Mouse (Mus musculus) CH12.LX (cell line): ENCODE results near the gene Cdhr2. TPM values are rescaled to one million over a fixed set of nuclear protein-coding genes. Genes with fewer than 3 reads are reported as not detected.

Experiments
- DNase-seq: peaks from one replicate; pipeline ENCODE4 v3.0.0-alpha.2; 2013; ENCODE audit errors: extremely low read depth
- H3K27ac ChIP-seq: 2 replicates; pipeline ENCODE4 v1.5.1; 2012; ENCODE audit warnings: low read depth, mild to moderate bottlenecking, control low read depth, moderate library complexity; ENCODE audit not compliant: insufficient read depth
- H3K27me3 ChIP-seq: replicated peaks from 2 replicates; pipeline ENCODE3; 2012; ENCODE audit warnings: inconsistent platforms
- H3K36me3 ChIP-seq, 2 experiments: replicated peaks in 1 of 2; 2 replicates each; pipeline versions ENCODE3 to v1.6.1; 2012; ENCODE audit warnings: inconsistent platforms in 1 of 2, low read length in 1 of 2, mild to moderate bottlenecking in 1 of 2, mixed read lengths in 1 of 2, moderate library complexity in 1 of 2; ENCODE audit not compliant: control insufficient read depth in 1 of 2, insufficient read depth in 1 of 2
- H3K4me1 ChIP-seq, 2 experiments: 2 replicates each; pipeline ENCODE4 v1.6.1; 2012; ENCODE audit warnings: inconsistent platforms in 1 of 2, moderate library complexity in 1 of 2; ENCODE audit not compliant: insufficient read depth in 2 of 2, control insufficient read depth in 1 of 2
- H3K4me2 ChIP-seq: 2 replicates; pipeline ENCODE4 v1.6.1; 2012; ENCODE audit warnings: low read depth, mild to moderate bottlenecking, control low read depth; ENCODE audit not compliant: poor library complexity, insufficient read depth, severe bottlenecking
- H3K4me3 ChIP-seq, 3 experiments: fragments of 150-350 bp in 1 of 3; sonication (generic) in 1 of 3; replicated peaks in 1 of 3; 2 replicates each; pipeline versions ENCODE3 to v1.5.1; 2011 to 2012; ENCODE audit warnings: low read depth in 2 of 3, low read length in 2 of 3, mild to moderate bottlenecking in 2 of 3, moderate library complexity in 2 of 3, control low read depth in 1 of 3, improper control_type of control experiment in 1 of 3, inconsistent platforms in 1 of 3, mixed read lengths in 1 of 3; ENCODE audit not compliant: poor library complexity in 1 of 3
- H3K79me2 ChIP-seq: replicated peaks from 2 replicates; pipeline ENCODE4 v1.6.1; 2012; ENCODE audit warnings: mild to moderate bottlenecking, moderate library complexity; ENCODE audit not compliant: control insufficient read depth, poor library complexity, insufficient read depth, severe bottlenecking; ENCODE audit errors: extremely low read depth
- H3K9ac ChIP-seq: 2 replicates; pipeline ENCODE4 v1.6.1; 2012; ENCODE audit warnings: low read depth, mild to moderate bottlenecking, control low read depth, moderate library complexity; ENCODE audit not compliant: insufficient read depth
- H3K9me3 ChIP-seq: replicated peaks from 2 replicates; pipeline ENCODE3; 2012; ENCODE audit warnings: low read length, inconsistent platforms, mixed read lengths
- CHD1 ChIP-seq: IDR thresholded peaks from 2 replicates; pipeline ENCODE4 v1.6.1; 2012; ENCODE audit warnings: low read depth, low read length, improper control_type of control experiment, inconsistent platforms
- CHD2 ChIP-seq: IDR thresholded peaks from 2 replicates; pipeline ENCODE4 v1.6.1; 2011; ENCODE audit warnings: low read length, improper control_type of control experiment
- CTCF ChIP-seq, 2 experiments: IDR thresholded peaks in 1 of 2; conservative IDR thresholded peaks in 1 of 2; 2 replicates each; pipeline ENCODE4 v1.5.1; 2011 to 2012; ENCODE audit warnings: low read depth in 2 of 2, low read length in 2 of 2, improper control_type of control experiment in 1 of 2, inconsistent platforms in 1 of 2, mild to moderate bottlenecking in 1 of 2, moderate library complexity in 1 of 2
- E2F4 ChIP-seq: IDR thresholded peaks from 2 replicates; pipeline ENCODE4 v1.6.1; 2011; ENCODE audit warnings: low read depth, low read length, improper control_type of control experiment; ENCODE audit not compliant: insufficient replicate concordance
- ETS1 ChIP-seq: conservative IDR thresholded peaks from 2 replicates; pipeline ENCODE4 v1.6.1; 2012; ENCODE audit warnings: low read depth, mild to moderate bottlenecking, inconsistent platforms, low read length, improper control_type of control experiment, moderate library complexity
- HCFC1 ChIP-seq: IDR thresholded peaks from 2 replicates; pipeline ENCODE4 v1.6.1; 2012; ENCODE audit warnings: low read depth, mild to moderate bottlenecking, inconsistent platforms, low read length, improper control_type of control experiment
- IRF4 ChIP-seq: IDR thresholded peaks from 2 replicates; pipeline ENCODE4 v1.6.1; 2014; ENCODE audit warnings: low read depth, mild to moderate bottlenecking, inconsistent platforms, low read length, improper control_type of control experiment
- MAFK ChIP-seq: IDR thresholded peaks from 2 replicates; pipeline ENCODE4 v1.6.1; 2011; ENCODE audit warnings: low read length, improper control_type of control experiment; ENCODE audit not compliant: insufficient replicate concordance
- NELFE ChIP-seq: IDR thresholded peaks from 2 replicates; pipeline ENCODE4 v1.6.1; 2011; ENCODE audit warnings: low read depth, low read length, improper control_type of control experiment
- PAX5 ChIP-seq: IDR thresholded peaks from 2 replicates; pipeline ENCODE4 v1.6.1; 2012; ENCODE audit warnings: low read length, inconsistent platforms, mixed read lengths
- POLR2AphosphoS2 ChIP-seq: IDR thresholded peaks from 2 replicates; pipeline ENCODE4 v1.6.1; 2011; ENCODE audit warnings: low read depth, low read length, improper control_type of control experiment
- RAD21 ChIP-seq: IDR thresholded peaks from 2 replicates; pipeline ENCODE4 v1.6.1; 2011; ENCODE audit warnings: low read depth, mild to moderate bottlenecking, low read length, improper control_type of control experiment, moderate library complexity
- RCOR1 ChIP-seq: conservative IDR thresholded peaks from 2 replicates; pipeline ENCODE4 v1.6.1; 2012; ENCODE audit warnings: low read depth, mild to moderate bottlenecking, inconsistent platforms, low read length, improper control_type of control experiment
- SIN3A ChIP-seq: IDR thresholded peaks from 2 replicates; pipeline ENCODE4 v1.6.1; 2012; ENCODE audit warnings: low read length, improper control_type of control experiment, inconsistent platforms
- SMC3 ChIP-seq: IDR thresholded peaks from 2 replicates; pipeline ENCODE4 v1.6.1; 2011; ENCODE audit warnings: low read depth, low read length, improper control_type of control experiment
- TBP ChIP-seq: conservative IDR thresholded peaks from 2 replicates; pipeline ENCODE4 v1.6.1; 2011; ENCODE audit warnings: low read depth, low read length, improper control_type of control experiment
- TCF12 ChIP-seq: IDR thresholded peaks from 2 replicates; pipeline ENCODE4 v1.6.1; 2014; ENCODE audit warnings: low read depth, mild to moderate bottlenecking, inconsistent platforms, low read length, improper control_type of control experiment
- UBTF ChIP-seq: IDR thresholded peaks from 2 replicates; pipeline ENCODE4 v1.6.1; 2012; ENCODE audit warnings: low read depth, mild to moderate bottlenecking, inconsistent platforms, low read length, improper control_type of control experiment, moderate library complexity
- USF1 ChIP-seq: IDR thresholded peaks from 2 replicates; pipeline ENCODE4 v1.6.1; 2014; ENCODE audit warnings: low read depth, mild to moderate bottlenecking, inconsistent platforms, low read length, improper control_type of control experiment
- ZC3H11A ChIP-seq: IDR thresholded peaks from 2 replicates; pipeline ENCODE4 v1.6.1; 2012; ENCODE audit warnings: low read depth, mild to moderate bottlenecking, inconsistent platforms, low read length, improper control_type of control experiment
- ZKSCAN1 ChIP-seq: IDR thresholded peaks from 2 replicates; pipeline ENCODE4 v1.6.1; 2012; ENCODE audit warnings: low read depth, inconsistent platforms, low read length, improper control_type of control experiment, borderline replicate concordance
- ZNF384 ChIP-seq: IDR thresholded peaks from 2 replicates; pipeline ENCODE4 v1.6.1; 2012; ENCODE audit warnings: low read depth, low read length, improper control_type of control experiment, inconsistent platforms
- dilution Hi-C: fragments of 300-500 bp; cut with MboI; formaldehyde crosslinking; loops from 2 replicates; pipeline ENCODE4 v1.14.3; 2020; ENCODE audit warnings: low sequenced_read_pairs; ENCODE audit not compliant: extremely low pct_unique_long_range_greater_than_20kb, extremely low pct_ligation_motif_present
- in situ Hi-C: fragments of 300-500 bp; cut with MboI; formaldehyde crosslinking; loops from 3 replicates; pipeline ENCODE4 v1.14.3; 2019; ENCODE audit warnings: low sequenced_read_pairs, low pct_ligation_motif_present, low pct_unique_long_range_greater_than_20kb, mixed read lengths
- polyA plus RNA-seq: library from polyadenylated mRNA; unstranded; fragments of >175 nt; gene quantifications from 2 replicates; pipeline ENCODE4 v1.2.1, GENCODE M21; 2012; ENCODE audit warnings: low read depth; ENCODE audit not compliant: insufficient read length
- total RNA-seq, 2 experiments: library from RNA; depleted of rRNA; stranded (reverse); fragments of 300-350 nt in 1 of 2; fragments of >200 nt in 1 of 2; gene quantifications; 2 replicates each; pipeline ENCODE4 v1.2.3; 2012 to 2014

The Cdhr2 gene
- total and polyA plus RNA-seq, 3 experiments = not detected

DNA sequence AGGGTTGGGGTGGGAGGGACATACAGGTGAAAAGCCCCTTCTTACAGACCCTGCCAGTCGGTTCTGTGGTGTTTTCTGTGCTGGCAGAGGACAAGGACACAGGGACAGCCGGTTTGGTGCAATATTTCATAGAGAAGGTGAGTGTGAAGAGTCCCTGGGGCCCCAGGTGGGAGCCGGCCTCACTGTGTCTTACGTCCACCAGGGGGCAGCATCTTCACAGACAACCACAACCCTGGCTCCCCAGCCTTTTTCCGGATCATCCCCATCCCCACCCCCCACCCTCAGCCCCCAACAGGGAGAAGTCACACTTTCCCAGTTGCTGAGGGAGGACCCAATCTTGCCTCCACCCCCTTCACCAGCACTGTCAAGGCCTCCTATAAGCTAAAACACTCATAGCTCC is 15.7 kb downstream of the Cdhr2 start:
- peak; percentile 51 for DNase-seq
- TF ChIP-seq CHD1 = no peak
- TF ChIP-seq ZC3H11A = no peak
- peak; percentile 64 for TF ChIP-seq RAD21
- TF ChIP-seq CHD2 = peak; percentile 32; the same call in 1 of the 2 replicates
- TF ChIP-seq E2F4 = no peak
- TF ChIP-seq MAFK = no peak
- peak; percentile 11 to 79; a peak in 2 of 4 replicates for TF ChIP-seq CTCF (conservative IDR thresholded peaks at IDR 0.05 in 1 of 2, IDR thresholded peaks at IDR 0.05 in 1 of 2; ENCODE audit: low read depth in 2 of 2, low read length in 2 of 2)
- TF ChIP-seq SIN3A = no peak
- no peak for TF ChIP-seq TCF12
- no peak for TF ChIP-seq TBP
- TF ChIP-seq USF1 = no peak
- TF ChIP-seq PAX5 = no peak
- TF ChIP-seq ZKSCAN1 = no peak
- no peak for TF ChIP-seq RCOR1
- TF ChIP-seq POLR2AphosphoS2 = no peak
- TF ChIP-seq ZNF384 = no peak
- 0 out of 2 replicates have a peak, but pooled peaks have one; percentile 22 for TF ChIP-seq IRF4
- TF ChIP-seq UBTF = no peak
- TF ChIP-seq SMC3 = peak; percentile 46
- TF ChIP-seq HCFC1 = no peak

GRCm38 (mm10) chr13:54723143-54723542 is 21.9 kb downstream of the Cdhr2 start:
- no peaks in the 10 kb centered on the region for H3K4me1 ChIP-seq

More for the DNA sequence above, 15.7 kb downstream of the Cdhr2 start:
- H3K36me3 ChIP-seq = no peaks in the 10 kb centered on the region
- H3K9ac ChIP-seq = no peak overlapping the region
- H3K27me3 ChIP-seq = peaks cover 88% of the 10 kb centered on the region
- in situ Hi-C loops (no loop called here), dilution Hi-C loops (no loop called here)
- H3K9me3 ChIP-seq = peaks cover 2% of the 10 kb centered on the region
- H3K4me2 ChIP-seq = no peak overlapping the region
- no peak overlapping the region for H3K4me3 ChIP-seq
- no peaks in the 10 kb centered on the region for H3K4me1 ChIP-seq
- no peak overlapping the region for H3K27ac ChIP-seq
- no peaks in the 10 kb centered on the region for H3K79me2 ChIP-seq

More at GRCm38 (mm10) chr13:54723143-54723542, 21.9 kb downstream of the Cdhr2 start:
- peaks cover 8% of the 10 kb centered on the region for H3K9me3 ChIP-seq
- TF ChIP-seq IRF4 = no peak
- TF ChIP-seq UBTF = no peak
- TF ChIP-seq NELFE = no peak
- TF ChIP-seq SIN3A = no peak
- TF ChIP-seq POLR2AphosphoS2 = no peak
- TF ChIP-seq ETS1 = no peak
- TF ChIP-seq CTCF (conservative IDR thresholded peaks at IDR 0.05 in 1 of 2, IDR thresholded peaks at IDR 0.05 in 1 of 2; ENCODE audit: low read depth in 2 of 2, low read length in 2 of 2) = 0 out of 4 replicates have a peak, but pooled peaks of 1 of the 2 experiments have one; percentile 6
- no peaks in the 10 kb centered on the region for H3K36me3 ChIP-seq
- dilution Hi-C loops = no loop called here
- H3K79me2 ChIP-seq = no peaks in the 10 kb centered on the region
- in situ Hi-C loops = loop anchor here (10.0 kb wide), 1 partner anchor 162 kb away; no protein-coding TSS in a partner anchor
- no peak overlapping the region for H3K4me3 ChIP-seq
- no peak for DNase-seq
- no peak overlapping the region for H3K9ac ChIP-seq
- peaks cover 75% of the 10 kb centered on the region for H3K27me3 ChIP-seq
- H3K4me2 ChIP-seq = no peak overlapping the region
- no peak overlapping the region for H3K27ac ChIP-seq
